Mouse (Mus musculus) CH12.LX (cell line): ENCODE data around the gene Sphk1. TPM values are rescaled to one million over a fixed set of nuclear protein-coding genes. Genes with fewer than 3 reads are reported as not detected.

Experiments used
- DNase-seq: peaks from one replicate; pipeline ENCODE4 v3.0.0-alpha.2; 2013; ENCODE audit errors: extremely low read depth
- H3K27ac ChIP-seq: 2 replicates; pipeline ENCODE4 v1.5.1; 2012; ENCODE audit warnings: low read depth, mild to moderate bottlenecking, control low read depth, moderate library complexity; ENCODE audit not compliant: insufficient read depth
- H3K27me3 ChIP-seq: replicated peaks from 2 replicates; pipeline ENCODE3; 2012; ENCODE audit warnings: inconsistent platforms
- H3K36me3 ChIP-seq, 2 experiments: replicated peaks in 1 of 2; 2 replicates each; pipeline versions ENCODE3 to v1.6.1; 2012; ENCODE audit warnings: inconsistent platforms in 1 of 2, low read length in 1 of 2, mild to moderate bottlenecking in 1 of 2, mixed read lengths in 1 of 2, moderate library complexity in 1 of 2; ENCODE audit not compliant: control insufficient read depth in 1 of 2, insufficient read depth in 1 of 2
- H3K4me1 ChIP-seq, 2 experiments: 2 replicates each; pipeline ENCODE4 v1.6.1; 2012; ENCODE audit warnings: inconsistent platforms in 1 of 2, moderate library complexity in 1 of 2; ENCODE audit not compliant: insufficient read depth in 2 of 2, control insufficient read depth in 1 of 2
- H3K4me2 ChIP-seq: 2 replicates; pipeline ENCODE4 v1.6.1; 2012; ENCODE audit warnings: low read depth, mild to moderate bottlenecking, control low read depth; ENCODE audit not compliant: poor library complexity, insufficient read depth, severe bottlenecking
- H3K4me3 ChIP-seq, 3 experiments: fragments of 150-350 bp in 1 of 3; sonication (generic) in 1 of 3; replicated peaks in 1 of 3; 2 replicates each; pipeline versions ENCODE3 to v1.5.1; 2011 to 2012; ENCODE audit warnings: low read depth in 2 of 3, low read length in 2 of 3, mild to moderate bottlenecking in 2 of 3, moderate library complexity in 2 of 3, control low read depth in 1 of 3, improper control_type of control experiment in 1 of 3, inconsistent platforms in 1 of 3, mixed read lengths in 1 of 3; ENCODE audit not compliant: poor library complexity in 1 of 3
- H3K79me2 ChIP-seq: replicated peaks from 2 replicates; pipeline ENCODE4 v1.6.1; 2012; ENCODE audit warnings: mild to moderate bottlenecking, moderate library complexity; ENCODE audit not compliant: control insufficient read depth, poor library complexity, insufficient read depth, severe bottlenecking; ENCODE audit errors: extremely low read depth
- H3K9ac ChIP-seq: 2 replicates; pipeline ENCODE4 v1.6.1; 2012; ENCODE audit warnings: low read depth, mild to moderate bottlenecking, control low read depth, moderate library complexity; ENCODE audit not compliant: insufficient read depth
- H3K9me3 ChIP-seq: replicated peaks from 2 replicates; pipeline ENCODE3; 2012; ENCODE audit warnings: low read length, inconsistent platforms, mixed read lengths
- BHLHE40 ChIP-seq: IDR thresholded peaks from 2 replicates; pipeline ENCODE4 v1.6.1; 2011; ENCODE audit warnings: mild to moderate bottlenecking, low read depth, low read length, improper control_type of control experiment
- CHD1 ChIP-seq: IDR thresholded peaks from 2 replicates; pipeline ENCODE4 v1.6.1; 2012; ENCODE audit warnings: low read depth, low read length, improper control_type of control experiment, inconsistent platforms
- CTCF ChIP-seq, 2 experiments: IDR thresholded peaks in 1 of 2; conservative IDR thresholded peaks in 1 of 2; 2 replicates each; pipeline ENCODE4 v1.5.1; 2011 to 2012; ENCODE audit warnings: low read depth in 2 of 2, low read length in 2 of 2, improper control_type of control experiment in 1 of 2, inconsistent platforms in 1 of 2, mild to moderate bottlenecking in 1 of 2, moderate library complexity in 1 of 2
- ETS1 ChIP-seq: conservative IDR thresholded peaks from 2 replicates; pipeline ENCODE4 v1.6.1; 2012; ENCODE audit warnings: low read depth, mild to moderate bottlenecking, inconsistent platforms, low read length, improper control_type of control experiment, moderate library complexity
- HCFC1 ChIP-seq: IDR thresholded peaks from 2 replicates; pipeline ENCODE4 v1.6.1; 2012; ENCODE audit warnings: low read depth, mild to moderate bottlenecking, inconsistent platforms, low read length, improper control_type of control experiment
- IRF4 ChIP-seq: IDR thresholded peaks from 2 replicates; pipeline ENCODE4 v1.6.1; 2014; ENCODE audit warnings: low read depth, mild to moderate bottlenecking, inconsistent platforms, low read length, improper control_type of control experiment
- JUND ChIP-seq: conservative IDR thresholded peaks from 2 replicates; pipeline ENCODE4 v1.6.1; 2011; ENCODE audit warnings: low read depth, low read length, improper control_type of control experiment
- MAFK ChIP-seq: IDR thresholded peaks from 2 replicates; pipeline ENCODE4 v1.6.1; 2011; ENCODE audit warnings: low read length, improper control_type of control experiment; ENCODE audit not compliant: insufficient replicate concordance
- MXI1 ChIP-seq: IDR thresholded peaks from 2 replicates; pipeline ENCODE4 v1.6.1; 2011; ENCODE audit warnings: mild to moderate bottlenecking, low read depth, low read length, improper control_type of control experiment
- NRF1 ChIP-seq: IDR thresholded peaks from 2 replicates; pipeline ENCODE4 v1.6.1; 2014; ENCODE audit warnings: low read depth, mild to moderate bottlenecking, inconsistent platforms, low read length, improper control_type of control experiment, moderate library complexity
- POLR2AphosphoS2 ChIP-seq: IDR thresholded peaks from 2 replicates; pipeline ENCODE4 v1.6.1; 2011; ENCODE audit warnings: low read depth, low read length, improper control_type of control experiment
- TBP ChIP-seq: conservative IDR thresholded peaks from 2 replicates; pipeline ENCODE4 v1.6.1; 2011; ENCODE audit warnings: low read depth, low read length, improper control_type of control experiment
- USF1 ChIP-seq: IDR thresholded peaks from 2 replicates; pipeline ENCODE4 v1.6.1; 2014; ENCODE audit warnings: low read depth, mild to moderate bottlenecking, inconsistent platforms, low read length, improper control_type of control experiment
- ZC3H11A ChIP-seq: IDR thresholded peaks from 2 replicates; pipeline ENCODE4 v1.6.1; 2012; ENCODE audit warnings: low read depth, mild to moderate bottlenecking, inconsistent platforms, low read length, improper control_type of control experiment
- ZMIZ1 ChIP-seq: IDR thresholded peaks from 2 replicates; pipeline ENCODE4 v1.6.1; 2012; ENCODE audit warnings: low read depth, mild to moderate bottlenecking, inconsistent platforms, low read length, improper control_type of control experiment
- ZNF384 ChIP-seq: IDR thresholded peaks from 2 replicates; pipeline ENCODE4 v1.6.1; 2012; ENCODE audit warnings: low read depth, low read length, improper control_type of control experiment, inconsistent platforms
- dilution Hi-C: fragments of 300-500 bp; cut with MboI; formaldehyde crosslinking; loops from 2 replicates; pipeline ENCODE4 v1.14.3; 2020; ENCODE audit warnings: low sequenced_read_pairs; ENCODE audit not compliant: extremely low pct_unique_long_range_greater_than_20kb, extremely low pct_ligation_motif_present
- in situ Hi-C: fragments of 300-500 bp; cut with MboI; formaldehyde crosslinking; loops from 3 replicates; pipeline ENCODE4 v1.14.3; 2019; ENCODE audit warnings: low sequenced_read_pairs, low pct_ligation_motif_present, low pct_unique_long_range_greater_than_20kb, mixed read lengths
- polyA plus RNA-seq: library from polyadenylated mRNA; unstranded; fragments of >175 nt; gene quantifications from 2 replicates; pipeline ENCODE4 v1.2.1, GENCODE M21; 2012; ENCODE audit warnings: low read depth; ENCODE audit not compliant: insufficient read length
- total RNA-seq, 2 experiments: library from RNA; depleted of rRNA; stranded (reverse); fragments of 300-350 nt in 1 of 2; fragments of >200 nt in 1 of 2; gene quantifications; 2 replicates each; pipeline ENCODE4 v1.2.3; 2012 to 2014

Gene Sphk1
- total and polyA plus RNA-seq, 3 experiments, result 0.50 to 2.1 (median 0.89) TPM

DNA sequence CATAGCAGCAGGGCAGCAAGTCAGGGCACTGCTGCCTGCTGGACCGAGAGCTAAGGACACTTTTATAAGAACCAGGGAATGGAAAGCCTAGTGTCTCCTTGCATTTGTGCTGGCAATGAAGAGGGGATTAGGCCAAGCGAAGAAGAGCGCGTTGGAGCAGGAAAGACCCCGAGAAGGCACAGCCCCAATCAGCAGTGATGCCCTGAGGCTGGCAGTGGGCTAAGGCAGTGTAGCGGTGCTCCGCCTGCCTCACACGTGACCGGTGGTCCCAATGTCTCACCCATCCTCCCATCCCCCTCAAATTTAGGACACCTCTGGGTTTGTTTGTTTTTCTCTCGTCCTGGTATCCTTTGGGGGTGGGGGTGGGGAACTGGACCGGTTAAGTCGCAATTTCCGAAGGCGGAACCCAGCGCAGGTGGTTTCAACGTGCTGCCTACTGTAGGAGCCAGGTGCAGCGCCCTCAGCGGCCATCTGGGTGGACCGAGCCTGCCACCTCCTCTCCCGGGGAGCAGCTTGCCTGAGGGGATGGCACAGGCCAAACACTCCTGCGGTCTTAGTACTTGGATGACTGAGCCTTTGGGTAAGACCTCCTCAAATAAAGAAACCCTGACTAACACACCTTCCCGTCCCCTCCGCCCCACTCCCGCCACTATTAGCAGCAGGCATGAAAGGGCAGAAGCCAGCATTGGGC lies 15.2 kb upstream of the Sphk1 start:
- Histone ChIP-seq H3K4me2 (no peak overlapping the region), H3K4me1 (peaks cover 0 to 3% of the 10 kb centered on the region in 2 experiments; a peak in 1 of 4 replicates), H3K36me3 (no peaks in the 10 kb centered on the region), H3K79me2 (no peaks in the 10 kb centered on the region), H3K4me3 (no peak overlapping the region), H3K27ac (no peak overlapping the region), H3K9ac (no peak overlapping the region), H3K9me3 (peaks cover 8% of the 10 kb centered on the region)
- DNase-seq, result no peak
- in situ Hi-C loops (no loop called here), dilution Hi-C loops (no loop called here)
- TF ChIP-seq NRF1, result no peak
- TF ChIP-seq ZC3H11A, result no peak
- no peak for TF ChIP-seq TBP
- TF ChIP-seq MXI1, result no peak
- no peak for TF ChIP-seq CHD1
- TF ChIP-seq JUND, result no peak
- no peak for TF ChIP-seq CTCF (conservative IDR thresholded peaks at IDR 0.05 in 1 of 2, IDR thresholded peaks at IDR 0.05 in 1 of 2; ENCODE audit: low read depth in 2 of 2, low read length in 2 of 2)
- TF ChIP-seq BHLHE40, result no peak
- TF ChIP-seq HCFC1, result no peak
- no peak for TF ChIP-seq ETS1
- no peak for TF ChIP-seq ZMIZ1
- no peak for TF ChIP-seq USF1
- TF ChIP-seq IRF4, result no peak
- TF ChIP-seq MAFK, result no peak
- TF ChIP-seq, all 38 proteins: peak for 0
- peaks cover 33% of the 10 kb centered on the region for H3K27me3 ChIP-seq

DNA sequence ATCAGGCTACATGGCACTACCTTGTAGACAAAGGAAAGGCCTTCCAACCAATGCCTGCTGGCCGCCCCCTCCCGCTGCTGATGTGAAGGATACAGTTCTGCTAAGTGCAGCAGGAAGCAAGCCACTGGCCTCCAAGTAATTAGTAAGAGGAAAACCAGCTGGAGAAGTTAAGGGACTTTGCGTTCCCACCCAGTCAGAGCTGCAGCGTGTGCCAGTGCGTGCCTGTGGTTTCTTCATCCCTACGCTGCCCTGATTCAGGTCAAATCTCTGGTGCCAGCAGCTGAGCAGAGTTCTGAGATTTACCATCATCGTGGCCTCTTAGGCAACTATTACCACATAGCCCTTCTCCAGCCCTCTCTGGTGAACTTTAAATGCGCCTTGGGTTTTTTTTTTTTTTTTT lies 12.2 kb upstream of the Sphk1 start:
- dilution Hi-C loops, result no loop called here
- H3K4me1 ChIP-seq, result peaks cover 3 to 5% of the 10 kb centered on the region in 2 experiments; a peak in 2 of 4 replicates
- no peaks in the 10 kb centered on the region for H3K36me3 ChIP-seq
- H3K27ac ChIP-seq, result no peak overlapping the region
- H3K4me2 ChIP-seq, result no peak overlapping the region
- in situ Hi-C loops, result no loop called here
- no peaks in the 10 kb centered on the region for H3K79me2 ChIP-seq
- TF ChIP-seq POLR2AphosphoS2, result no peak
- no peak for TF ChIP-seq ZNF384
- DNase-seq, result no peak
- H3K9me3 ChIP-seq, result no peaks in the 10 kb centered on the region
- no peak overlapping the region for H3K4me3 ChIP-seq
- no peak overlapping the region for H3K9ac ChIP-seq
- peaks cover 28% of the 10 kb centered on the region for H3K27me3 ChIP-seq
